Mouse (Mus musculus) small intestine, adult 2 months (tissue): ENCODE measurements around the gene Slc1a2. TPM values are rescaled to one million over a fixed set of nuclear protein-coding genes. Genes with fewer than 3 reads are reported as not detected.

Experiments
- H3K27ac ChIP-seq: fragments of 200-500 bp; 2 replicates; pipeline ENCODE4 v1.5.1; 2012; ENCODE audit warnings: low read depth, low read length, control low read depth, inconsistent platforms; ENCODE audit not compliant: insufficient read depth
- H3K27me3 ChIP-seq: fragments of 200-500 bp; 2 replicates; pipeline ENCODE4 v1.6.1; 2012; ENCODE audit warnings: mild to moderate bottlenecking, moderate library complexity, low read length, inconsistent platforms; ENCODE audit not compliant: control insufficient read depth, insufficient read depth
- H3K36me3 ChIP-seq: fragments of 200-500 bp; 2 replicates; pipeline ENCODE4 v1.6.1; 2012; ENCODE audit warnings: mild to moderate bottlenecking, low read length, control low read depth, inconsistent platforms; ENCODE audit not compliant: control insufficient read depth, insufficient read depth
- H3K4me1 ChIP-seq: fragments of 200-500 bp; 2 replicates; pipeline ENCODE4 v1.6.1; 2012; ENCODE audit warnings: low read length, inconsistent platforms, mixed read lengths; ENCODE audit not compliant: control insufficient read depth, insufficient read depth, insufficient read length
- H3K4me3 ChIP-seq: fragments of 200-500 bp; 2 replicates; pipeline ENCODE4 v1.5.1; 2012; ENCODE audit warnings: low read depth, mild to moderate bottlenecking, control low read depth, inconsistent platforms, low read length, moderate library complexity
- CTCF ChIP-seq: fragments of 200-500 bp; IDR thresholded peaks from 2 replicates; pipeline ENCODE4 v1.5.1; 2012; ENCODE audit warnings: low read depth, mild to moderate bottlenecking, control low read depth, inconsistent platforms, low read length, moderate library complexity, mixed read lengths; ENCODE audit not compliant: insufficient replicate concordance, insufficient read length; ENCODE audit errors: extremely low read depth
- POLR2A ChIP-seq: fragments of 200-500 bp; IDR thresholded peaks from 2 replicates; pipeline ENCODE4 v1.6.1; 2012; ENCODE audit warnings: low read depth, mild to moderate bottlenecking, control low read depth, inconsistent platforms, low read length, moderate library complexity
- WGBS: fragments of 180-500 bp; shearing (Covaris S2); methylation state at CpG from one replicate; pipeline ENCODE4 v1.1.7; 2018; 5-methylcytosine and 5-hydroxymethylcytosine counted together
- polyA plus RNA-seq: library from polyadenylated mRNA; depleted of rRNA; stranded (reverse); fragments of >200 nt; gene quantifications from 2 replicates; pipeline ENCODE4 v1.2.3, GENCODE M21; 2012

Slc1a2 gene
- polyA plus RNA-seq, 1 experiment: 0.25 TPM

GRCm38 (mm10) chr2:102747758-102748157, 89.3 kb downstream of the Slc1a2 start:
- 85% methylated on average over 3 of the region's 3 CpGs for WGBS
- Histone ChIP-seq H3K27ac (no peak overlapping the region), H3K27me3 (no peaks in the 10 kb centered on the region), H3K4me3 (no peak overlapping the region), H3K4me1 (peaks cover 2% of the 10 kb centered on the region; the same call in 1 of the 2 replicates), H3K36me3 (no peaks in the 10 kb centered on the region)
- TF ChIP-seq CTCF (no peak), POLR2A (no peak)

DNA sequence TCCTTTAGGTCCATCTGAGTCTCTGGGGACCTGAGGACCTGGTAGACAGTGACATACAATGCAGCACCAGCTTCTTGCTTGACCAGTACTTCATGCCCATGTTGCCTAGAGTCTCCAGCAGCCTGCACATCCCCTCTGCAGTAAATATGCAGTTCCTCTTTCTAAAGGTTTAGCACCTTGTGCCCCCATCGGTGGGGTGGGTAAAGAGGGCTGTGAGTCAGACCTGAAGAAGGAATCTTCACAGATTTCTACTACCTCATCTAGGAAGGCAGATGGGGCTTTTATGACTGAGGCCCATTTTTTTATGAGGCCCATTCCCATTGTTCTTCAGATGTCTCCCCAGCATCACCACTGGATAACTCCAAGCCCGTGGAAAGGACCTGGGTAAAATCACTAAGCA, 91.5 kb downstream of the Slc1a2 start:
- 63% methylated on average over 2 of the region's 2 CpGs for WGBS
- TF ChIP-seq CTCF (no peak), POLR2A (no peak)
- peaks cover 2% of the 10 kb centered on the region; the same call in 1 of the 2 replicates for H3K4me1 ChIP-seq
- no peak overlapping the region for H3K4me3 ChIP-seq
- H3K27ac ChIP-seq: no peak overlapping the region
- no peaks in the 10 kb centered on the region for H3K27me3 ChIP-seq
- no peaks in the 10 kb centered on the region for H3K36me3 ChIP-seq

- TF ChIP-seq CTCF (no peak), POLR2A (no peak)
- no peaks in the 10 kb centered on the region for H3K4me1 ChIP-seq
- WGBS: 70% methylated on average over 1 of the region's 1 CpGs
- no peak overlapping the region for H3K27ac ChIP-seq
- H3K4me3 ChIP-seq: no peak overlapping the region
- no peaks in the 10 kb centered on the region for H3K27me3 ChIP-seq
- H3K36me3 ChIP-seq: no peaks in the 10 kb centered on the region
Observed at GRCm38 (mm10) chr2:102751846-102752245, 93.4 kb downstream of the Slc1a2 start.

DNA sequence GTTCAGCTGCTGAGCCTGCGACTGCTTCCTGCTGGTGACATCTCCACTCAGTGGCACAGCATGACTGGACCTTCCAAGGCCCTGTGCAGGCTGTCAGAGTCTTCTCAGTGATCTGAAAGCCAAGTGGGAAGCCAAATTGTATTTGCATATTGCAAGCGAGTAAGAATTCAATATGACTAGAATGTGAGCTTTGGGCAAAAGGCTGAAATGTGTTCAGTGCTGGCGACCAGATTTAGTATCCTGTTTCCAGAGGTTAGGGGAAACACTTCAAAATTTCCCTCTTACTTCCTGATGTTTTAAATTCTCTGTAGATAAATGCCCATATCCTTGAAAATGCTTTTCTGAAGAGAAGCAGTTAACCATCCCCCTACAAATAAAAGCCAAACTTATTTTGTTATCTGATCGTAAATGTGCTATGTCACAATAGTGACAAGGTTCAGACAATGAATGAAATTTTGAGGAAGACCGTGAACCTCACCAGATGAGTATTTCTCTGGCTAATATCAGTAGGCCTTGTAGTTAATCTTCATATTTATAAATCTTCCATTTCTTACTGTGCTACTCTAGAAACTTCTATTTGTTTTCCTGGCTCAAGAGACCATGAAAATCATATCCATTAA, 98.9 kb downstream of the Slc1a2 start:
- Histone ChIP-seq H3K27me3 (no peaks in the 10 kb centered on the region), H3K27ac (no peak overlapping the region), H3K36me3 (no peaks in the 10 kb centered on the region), H3K4me3 (no peak overlapping the region), H3K4me1 (peaks cover 4% of the 10 kb centered on the region; the same call in 1 of the 2 replicates)
- TF ChIP-seq POLR2A (no peak), CTCF (no peak)
- 52% methylated on average over 5 of the region's 5 CpGs for WGBS

GRCm38 (mm10) chr2:102759479-102759878, 101.0 kb downstream of the Slc1a2 start:
- H3K27me3 ChIP-seq: no peaks in the 10 kb centered on the region
- H3K36me3 ChIP-seq: no peaks in the 10 kb centered on the region
- H3K4me1 ChIP-seq: peaks cover 6% of the 10 kb centered on the region; the same call in 1 of the 2 replicates
- 97% methylated on average over 5 of the region's 5 CpGs for WGBS
- no peak overlapping the region for H3K4me3 ChIP-seq
- no peak overlapping the region for H3K27ac ChIP-seq
- TF ChIP-seq POLR2A (no peak), CTCF (no peak)

DNA sequence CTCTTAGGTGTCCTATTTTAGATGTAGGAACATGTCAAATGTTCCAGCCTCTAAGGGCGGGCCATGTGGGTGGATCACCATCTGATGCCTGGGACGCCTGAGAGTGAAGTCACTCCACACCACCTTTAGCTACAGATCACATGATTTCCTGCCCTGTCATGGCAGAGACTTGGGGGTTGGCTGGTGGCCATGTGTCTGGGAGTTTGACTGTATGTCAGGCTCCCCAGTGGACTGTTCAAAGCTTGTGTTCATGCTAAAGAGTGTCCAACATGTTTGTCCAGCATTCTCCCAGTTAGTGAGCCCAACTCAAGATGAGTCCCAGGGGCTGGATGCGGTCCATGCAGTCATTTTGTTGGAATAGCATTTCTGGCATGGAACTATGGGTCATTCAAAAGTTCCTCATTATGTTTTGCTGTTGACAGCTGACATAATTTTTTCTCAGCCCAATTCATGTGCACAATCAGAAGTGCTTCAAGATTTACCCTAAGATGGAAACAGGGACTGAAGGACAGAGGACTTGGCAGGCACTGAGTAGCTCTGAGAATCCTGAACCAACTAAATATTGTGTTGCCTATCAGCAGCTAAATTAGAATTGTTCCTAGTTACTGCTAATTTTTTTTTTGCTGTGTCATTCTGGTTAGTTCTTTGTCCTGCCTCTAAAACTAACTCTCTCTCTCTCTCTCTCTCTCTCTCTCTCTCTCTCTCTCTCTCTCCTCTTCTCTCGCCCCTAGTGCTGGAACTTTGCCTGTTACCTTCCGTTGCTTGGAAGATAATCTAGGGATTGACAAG, 102.0 kb downstream of the Slc1a2 start:
- Histone ChIP-seq H3K27me3 (no peaks in the 10 kb centered on the region), H3K4me1 (peaks cover 12% of the 10 kb centered on the region; the same call in 1 of the 2 replicates)
- 62% methylated on average over 5 of the region's 5 CpGs for WGBS

GRCm38 (mm10) chr2:102763176-102763575, 104.7 kb downstream of the Slc1a2 start:
- H3K27ac ChIP-seq: no peak overlapping the region; the same call in 1 of the 2 replicates
- no peaks in the 10 kb centered on the region for H3K36me3 ChIP-seq
- no peaks in the 10 kb centered on the region for H3K27me3 ChIP-seq
- H3K4me1 ChIP-seq: peaks cover 12% of the 10 kb centered on the region; the same call in 1 of the 2 replicates
- no peak overlapping the region for H3K4me3 ChIP-seq
- 37% methylated on average over 3 of the region's 3 CpGs for WGBS
- TF ChIP-seq CTCF: no peak
- no peak for TF ChIP-seq POLR2A

More for the DNA sequence above, 102.0 kb downstream of the Slc1a2 start:
- H3K36me3 ChIP-seq: no peaks in the 10 kb centered on the region
- no peak overlapping the region for H3K27ac ChIP-seq
- TF ChIP-seq CTCF: no peak
- no peak for TF ChIP-seq POLR2A
- no peak overlapping the region for H3K4me3 ChIP-seq
